Mouse (Mus musculus) layer of hippocampus, adult 6 months (tissue): ENCODE results near the gene Tctn1. TPM values are rescaled to one million over a fixed set of nuclear protein-coding genes. Genes with fewer than 3 reads are reported as not detected.

Experiments used
- long read RNA-seq, 2 experiments: library from polyadenylated mRNA; unstranded; transcript quantifications; one replicate each; pipeline ENCODE4 v2.0.0; 2019 to 2020
- polyA plus RNA-seq: library from polyadenylated mRNA; unstranded; fragments of <200 nt; fragmentation: Nextera tagmentation; gene quantifications from 2 replicates; pipeline ENCODE4 v1.2.3, GENCODE M21; 2021

Gene Tctn1
- polyA plus RNA-seq, result 1.6 and 2.0 TPM in 2 replicates
- long read RNA-seq, experiment 1, partial matches to known transcripts, result 0 of 1 reads
- long read RNA-seq, experiment 1, other reads (novel, unspliced or antisense), result 1 of 1 reads
- long read RNA-seq, experiment 2, result 0 reads

GRCm38 (mm10) chr5:122263933-122264905 is at the start of gene Tctn1:
TSS of gene Tctn1 (minus strand) at chr5:122264460.

GRCm38 (mm10) chr5:122284183-122285028 is 20.1 kb upstream of the Tctn1 start, which contains the start of gene Pptc7:
TSS of gene Pptc7 (plus strand) at chr5:122284365.

GRCm38 (mm10) chr5:122206475-122206874 is 57.8 kb downstream of the Tctn1 start, which contains the start of gene Hvcn1:
TSS of gene Hvcn1 (plus strand) at chr5:122206804.

Other genes starting within 250 kb of the Tctn1 start
- gene Cux2, start 214.4 kb downstream of the Tctn1 start, polyA plus RNA-seq, result 5.0 and 6.2 TPM in 2 replicates
- 2.2 and 2.8 TPM in 2 replicates for gene Myl2, start 163.5 kb downstream of the Tctn1 start, polyA plus RNA-seq
- gene Ccdc63, start 123.6 kb downstream of the Tctn1 start, polyA plus RNA-seq, result 0.18 TPM in 1 of 2 replicates, not detected in the other
- 32.0 and 37.7 TPM in 2 replicates for gene Ppp1cc, start 106.2 kb downstream of the Tctn1 start, polyA plus RNA-seq
- gene Hvcn1, start 57.7 kb downstream of the Tctn1 start, polyA plus RNA-seq, result 3.3 and 3.6 TPM in 2 replicates
- 6.9 and 7.2 TPM in 2 replicates for gene Pptc7, start 19.9 kb upstream of the Tctn1 start, polyA plus RNA-seq
- 4.6 and 5.4 TPM in 2 replicates for gene Rad9b, start 89.8 kb upstream of the Tctn1 start, polyA plus RNA-seq
- gene Vps29, start 89.9 kb upstream of the Tctn1 start, polyA plus RNA-seq, result 376 and 407 TPM in 2 replicates
- 29.9 and 30.3 TPM in 2 replicates for gene Gpn3, start 107.4 kb upstream of the Tctn1 start, polyA plus RNA-seq
- 115 and 117 TPM in 2 replicates for gene Fam216a, start 107.9 kb upstream of the Tctn1 start, polyA plus RNA-seq
- 47.5 and 50.7 TPM in 2 replicates for gene Arpc3, start 127.4 kb upstream of the Tctn1 start, polyA plus RNA-seq
- gene Anapc7, start 157.2 kb upstream of the Tctn1 start, polyA plus RNA-seq, result 20.0 and 20.7 TPM in 2 replicates
- gene Atp2a2, start 237.8 kb upstream of the Tctn1 start, polyA plus RNA-seq, result 54.2 and 55.8 TPM in 2 replicates